Mouse (Mus musculus): ENCODE results near the gene Bola1. TPM values are rescaled to one million over a fixed set of nuclear protein-coding genes. Genes with fewer than 3 reads are reported as not detected.

Gene Bola1
- total and polyA plus RNA-seq, 2 experiments from 2014 or later = 31.4 to 67.7 TPM

GRCm38 (mm10) chr3:96173185-96173584, 46.3 kb downstream of the Bola1 start:
- Histone ChIP-seq H3K9ac (peak overlapping the region; percentile 86), H3K4me1 (ENCODE audit: insufficient read depth) (peaks cover 8% of the 10 kb centered on the region), H3K27me3 (ENCODE audit: insufficient read depth, low read length) (no peaks in the 10 kb centered on the region), H3K27ac (ENCODE audit: low read depth, low read length) (peak overlapping the region; percentile 97; the same call in 1 of the 2 replicates), H3K9me3 (ENCODE audit: low read length) (no peaks in the 10 kb centered on the region), H3K36me3 (ENCODE audit: insufficient read depth) (peaks cover 36% of the 10 kb centered on the region), H3K4me3 (ENCODE audit: low read depth, low read length) (peak overlapping the region; percentile 87), H3K4me2 (ENCODE audit: low read depth) (peak overlapping the region; percentile 83)
- WGBS = 33% methylated on average over 7 of the region's 7 CpGs
- DNase-seq (no peak), ATAC-seq (no peak)
- TF ChIP-seq CTCF (IDR thresholded peaks at IDR 0.05; ENCODE audit: low read depth) = no peak

GRCm38 (mm10) chr3:96172197-96173178, 47.0 kb downstream of the Bola1 start, which contains the start of gene Sf3b4:
Gene Sf3b4, plus strand, starts transcription at chr3:96172332.
- DNase-seq = peak; percentile 95
- peak within 1 kb of the TSS; percentile 97 for H3K27ac ChIP-seq (ENCODE audit: low read depth, low read length)
- no peak for TF ChIP-seq CTCF (IDR thresholded peaks at IDR 0.05; ENCODE audit: low read depth)
- peak within 1 kb of the TSS; percentile 83 for H3K4me2 ChIP-seq (ENCODE audit: low read depth)
- H3K4me3 ChIP-seq (ENCODE audit: low read depth, low read length) = peak within 1 kb of the TSS; percentile 87
- H3K36me3 ChIP-seq (ENCODE audit: insufficient read depth) = peaks cover 31% of the 10 kb centered on the region
- peaks cover 8% of the 10 kb centered on the region for H3K4me1 ChIP-seq (ENCODE audit: insufficient read depth)
- H3K9ac ChIP-seq = peak within 1 kb of the TSS; percentile 86
- WGBS = 1% methylated on average over 57 of the region's 58 CpGs
- ATAC-seq = peak; percentile 98
- H3K27me3 ChIP-seq (ENCODE audit: insufficient read depth, low read length) = no peaks in the 10 kb centered on the region
- no peaks in the 10 kb centered on the region for H3K9me3 ChIP-seq (ENCODE audit: low read length)

- H3K4me2 ChIP-seq (ENCODE audit: low read depth) = peak overlapping the region; percentile 83
- H3K9me3 ChIP-seq (ENCODE audit: low read length) = no peaks in the 10 kb centered on the region
- peaks cover 25% of the 10 kb centered on the region for H3K36me3 ChIP-seq (ENCODE audit: insufficient read depth)
- H3K27me3 ChIP-seq (ENCODE audit: insufficient read depth, low read length) = no peaks in the 10 kb centered on the region
- H3K4me3 ChIP-seq (ENCODE audit: low read depth, low read length) = peak overlapping the region; percentile 87
- no peak for TF ChIP-seq CTCF (IDR thresholded peaks at IDR 0.05; ENCODE audit: low read depth)
- H3K27ac ChIP-seq (ENCODE audit: low read depth, low read length) = peak overlapping the region; percentile 97
- peaks cover 8% of the 10 kb centered on the region for H3K4me1 ChIP-seq (ENCODE audit: insufficient read depth)
- WGBS = 13% methylated on average over 18 of the region's 18 CpGs
- peak overlapping the region; percentile 86 for H3K9ac ChIP-seq
- ATAC-seq (peak; percentile 1; the same call in 1 of the 2 replicates), DNase-seq (no peak)
These were observed 47.8 kb downstream of the Bola1 start for GRCm38 (mm10) chr3:96171583-96172196.

DNA sequence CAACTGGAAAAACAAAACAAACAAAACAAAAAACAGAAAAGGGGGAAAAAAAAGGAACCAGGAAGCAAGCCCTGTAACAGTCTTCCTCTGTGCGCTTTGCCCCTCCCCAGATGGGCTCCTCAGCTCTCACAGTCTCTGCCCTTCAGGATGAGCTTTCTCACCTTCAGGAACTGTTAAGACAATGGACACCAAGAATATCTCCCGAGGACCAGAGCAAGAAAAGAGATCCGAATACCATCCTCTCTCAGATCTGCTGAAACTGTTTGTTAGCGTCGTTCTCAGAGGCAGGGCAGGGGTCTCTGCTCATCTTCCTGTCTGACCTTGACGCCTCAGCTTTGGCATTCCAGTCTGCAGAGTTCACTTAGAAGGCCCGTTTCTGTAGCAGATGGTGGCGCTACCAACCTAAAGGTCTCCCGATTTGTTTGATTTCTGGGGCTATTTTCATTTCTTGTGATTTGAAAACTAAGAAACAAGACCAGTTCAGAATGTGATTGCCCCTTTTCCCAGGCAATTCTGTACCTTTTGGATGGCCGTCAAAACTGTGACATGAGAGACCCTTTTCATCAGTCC, 48.4 kb downstream of the Bola1 start:
- TF ChIP-seq CTCF (IDR thresholded peaks at IDR 0.05; ENCODE audit: low read depth) = no peak
- Histone ChIP-seq H3K27ac (ENCODE audit: low read depth, low read length) (peak overlapping the region; percentile 97), H3K9ac (peak overlapping the region; percentile 25; the same call in 1 of the 2 replicates), H3K36me3 (ENCODE audit: insufficient read depth) (peaks cover 20% of the 10 kb centered on the region), H3K4me2 (ENCODE audit: low read depth) (peak overlapping the region; percentile 83), H3K27me3 (ENCODE audit: insufficient read depth, low read length) (no peaks in the 10 kb centered on the region), H3K4me1 (ENCODE audit: insufficient read depth) (peaks cover 8% of the 10 kb centered on the region), H3K9me3 (ENCODE audit: low read length) (no peaks in the 10 kb centered on the region), H3K4me3 (ENCODE audit: low read depth, low read length) (peak overlapping the region; percentile 87)
- 69% methylated on average over 10 of the region's 10 CpGs for WGBS
- no peak for ATAC-seq
- DNase-seq = no peak

GRCm38 (mm10) chr3:96170276-96170675, 49.2 kb downstream of the Bola1 start:
- Histone ChIP-seq H3K27ac (ENCODE audit: low read depth, low read length) (no peak overlapping the region), H3K36me3 (ENCODE audit: insufficient read depth) (peaks cover 13% of the 10 kb centered on the region), H3K9ac (0 out of 2 replicates have a peak overlapping the region, but pooled peaks have one; percentile 14), H3K4me1 (ENCODE audit: insufficient read depth) (peaks cover 8% of the 10 kb centered on the region), H3K27me3 (ENCODE audit: insufficient read depth, low read length) (no peaks in the 10 kb centered on the region), H3K9me3 (ENCODE audit: low read length) (no peaks in the 10 kb centered on the region), H3K4me2 (ENCODE audit: low read depth) (no peak overlapping the region), H3K4me3 (ENCODE audit: low read depth, low read length) (no peak overlapping the region)
- no peak for TF ChIP-seq CTCF (IDR thresholded peaks at IDR 0.05; ENCODE audit: low read depth)
- DNase-seq (no peak), ATAC-seq (no peak)
- 84% methylated on average over 4 of the region's 4 CpGs for WGBS

DNA sequence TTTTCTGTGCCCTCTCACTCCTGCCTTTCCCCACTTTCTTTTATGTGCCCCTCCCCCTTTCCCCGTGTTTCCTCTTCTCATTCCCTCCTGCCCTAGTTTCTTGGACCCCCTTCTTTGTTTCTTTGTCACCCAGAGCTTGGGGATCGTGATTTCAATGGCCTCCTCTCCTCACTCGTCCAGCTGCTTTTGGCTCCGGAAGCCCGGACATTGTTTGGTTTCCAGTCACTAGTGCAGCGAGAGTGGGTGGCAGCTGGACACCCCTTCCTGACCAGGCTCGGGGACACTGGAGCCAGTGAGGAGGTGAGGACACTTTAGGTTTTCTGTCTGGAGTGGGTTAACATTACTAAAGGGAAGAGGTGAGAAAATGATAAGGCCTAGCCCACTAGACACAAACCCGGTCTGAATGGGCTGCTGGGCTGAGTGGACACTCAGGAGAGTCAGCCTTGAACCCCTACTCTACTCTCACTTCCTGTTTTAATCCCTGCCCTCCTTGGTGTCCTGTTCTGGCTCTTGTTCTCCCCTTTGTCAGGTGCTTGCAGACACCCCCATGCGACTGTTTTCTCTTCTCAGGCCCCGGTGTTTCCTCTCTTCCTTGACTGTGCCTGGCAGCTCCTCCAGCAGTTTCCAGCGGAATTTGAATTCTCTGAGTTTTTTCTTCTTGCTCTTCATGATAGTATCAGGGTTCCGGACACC, 50.9 kb downstream of the Bola1 start:
- 64% methylated on average over 12 of the region's 12 CpGs for WGBS
- ATAC-seq = no peak

More for the DNA sequence above, 50.9 kb downstream of the Bola1 start:
- Histone ChIP-seq H3K36me3 (ENCODE audit: insufficient read depth) (no peaks in the 10 kb centered on the region), H3K4me3 (ENCODE audit: low read depth, low read length) (no peak overlapping the region), H3K4me2 (ENCODE audit: low read depth) (no peak overlapping the region), H3K27ac (ENCODE audit: low read depth, low read length) (no peak overlapping the region), H3K9me3 (ENCODE audit: low read length) (no peaks in the 10 kb centered on the region), H3K4me1 (ENCODE audit: insufficient read depth) (peaks cover 8% of the 10 kb centered on the region), H3K9ac (no peak overlapping the region), H3K27me3 (ENCODE audit: insufficient read depth, low read length) (no peaks in the 10 kb centered on the region)
- DNase-seq = no peak
- no peak for TF ChIP-seq CTCF (IDR thresholded peaks at IDR 0.05; ENCODE audit: low read depth)
